Mouse (Mus musculus) heart, embryonic 14.5 days (tissue): ENCODE results near the gene Gse1. TPM values are rescaled to one million over a fixed set of nuclear protein-coding genes. Genes with fewer than 3 reads are reported as not detected.

Source experiments
- ATAC-seq: fragments of 200-750 bp; cut with Nextera tagmentation; 2 replicates; pipeline ENCODE4 v1.8.0; 2017; ENCODE audit warnings: low read depth, moderate TSS enrichment; ENCODE audit not compliant: insufficient number of reproducible peaks, insufficient read depth, low FRiP score
- H3K27ac ChIP-seq, 2 experiments: fragments of 200-500 bp in 1 of 2; fragments of 300-500 bp in 1 of 2; sonication (generic) in 1 of 2; replicated peaks in 1 of 2; 2 replicates each; pipeline ENCODE4 v1.5.1; 2012 to 2014; ENCODE audit warnings: low read depth in 2 of 2, low read length in 2 of 2, control low read depth in 1 of 2, mild to moderate bottlenecking in 1 of 2, mixed read lengths in 1 of 2; ENCODE audit not compliant: control insufficient read depth in 1 of 2, insufficient read depth in 1 of 2
- H3K27me3 ChIP-seq: fragments of 300-500 bp; sonication (generic); 2 replicates; pipeline ENCODE4 v1.6.1; 2014; ENCODE audit warnings: mild to moderate bottlenecking, low read length, control low read depth; ENCODE audit not compliant: control insufficient read depth, insufficient read depth
- H3K36me3 ChIP-seq: fragments of 300-500 bp; sonication (generic); 2 replicates; pipeline ENCODE4 v1.6.1; 2014; ENCODE audit warnings: mild to moderate bottlenecking, control low read depth, low read length, mixed read lengths; ENCODE audit not compliant: control insufficient read depth, insufficient read depth
- H3K4me1 ChIP-seq, 2 experiments: fragments of 200-500 bp in 1 of 2; fragments of 300-500 bp in 1 of 2; sonication (generic) in 1 of 2; 2 replicates each; pipeline ENCODE4 v1.6.1; 2012 to 2014; ENCODE audit warnings: low read length in 2 of 2, control low read depth in 1 of 2, mixed read lengths in 1 of 2; ENCODE audit not compliant: control insufficient read depth in 2 of 2, insufficient read depth in 2 of 2
- H3K4me2 ChIP-seq: fragments of 300-500 bp; sonication (generic); 2 replicates; pipeline ENCODE4 v1.6.1; 2014; ENCODE audit warnings: mild to moderate bottlenecking, low read length
- H3K4me3 ChIP-seq, 2 experiments: fragments of 200-500 bp in 1 of 2; fragments of 300-500 bp in 1 of 2; sonication (generic) in 1 of 2; 2 replicates each; pipeline ENCODE4 v1.5.1; 2012 to 2014; ENCODE audit warnings: low read length in 2 of 2, mild to moderate bottlenecking in 2 of 2, control low read depth in 1 of 2, low read depth in 1 of 2, moderate library complexity in 1 of 2; ENCODE audit not compliant: control insufficient read depth in 1 of 2, insufficient read depth in 1 of 2
- H3K9ac ChIP-seq: fragments of 300-500 bp; sonication (generic); 2 replicates; pipeline ENCODE4 v1.6.1; 2014; ENCODE audit warnings: mild to moderate bottlenecking, low read length
- H3K9me3 ChIP-seq: fragments of 300-500 bp; sonication (generic); 2 replicates; pipeline ENCODE4 v1.6.1; 2016; ENCODE audit warnings: low read length, control low read depth; ENCODE audit not compliant: control insufficient read depth
- WGBS: fragments of 180-500 bp; shearing (Covaris S2); extraction: QIAGEN DNeasy Blood & Tissue Kit; methylation state at CpG from one replicate; pipeline ENCODE4 v1.1.7; 2014; 5-methylcytosine and 5-hydroxymethylcytosine counted together
- polyA plus RNA-seq: library from polyadenylated mRNA; unstranded; fragments of >200 nt; fragmentation: Nextera tagmentation; extraction: Ambion mirVana; gene quantifications from 2 replicates; pipeline ENCODE4 v1.2.1, GENCODE M21; 2014

The Gse1 gene
- polyA plus RNA-seq, 1 experiment from 2014 or later = 12.2 TPM

DNA sequence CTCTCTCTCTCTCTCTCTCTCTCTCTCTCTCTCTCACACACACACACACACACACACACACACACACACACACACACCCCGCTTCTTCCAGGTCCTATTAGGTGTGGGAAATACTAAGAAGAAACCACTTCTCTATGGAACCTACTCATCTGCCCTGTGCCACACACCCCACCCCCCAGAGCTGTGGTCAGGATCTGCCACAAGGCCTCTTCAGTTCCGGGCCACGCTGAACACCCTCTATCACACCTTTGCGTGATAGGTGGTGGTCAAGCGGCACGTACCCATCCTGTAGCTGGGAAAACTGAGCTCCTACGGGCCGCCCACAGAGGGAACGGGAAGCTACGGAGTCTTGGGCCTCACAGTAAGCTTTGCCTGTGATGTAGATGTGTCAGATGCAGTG is 238.0 kb downstream of the Gse1 start:
- peaks cover 37 to 46% of the 10 kb centered on the region in 2 experiments for H3K4me1 ChIP-seq
- H3K36me3 ChIP-seq = no peaks in the 10 kb centered on the region
- peak overlapping the region in 1 of 2 experiments; percentile 64; a peak in 2 of 4 replicates for H3K27ac ChIP-seq

DNA sequence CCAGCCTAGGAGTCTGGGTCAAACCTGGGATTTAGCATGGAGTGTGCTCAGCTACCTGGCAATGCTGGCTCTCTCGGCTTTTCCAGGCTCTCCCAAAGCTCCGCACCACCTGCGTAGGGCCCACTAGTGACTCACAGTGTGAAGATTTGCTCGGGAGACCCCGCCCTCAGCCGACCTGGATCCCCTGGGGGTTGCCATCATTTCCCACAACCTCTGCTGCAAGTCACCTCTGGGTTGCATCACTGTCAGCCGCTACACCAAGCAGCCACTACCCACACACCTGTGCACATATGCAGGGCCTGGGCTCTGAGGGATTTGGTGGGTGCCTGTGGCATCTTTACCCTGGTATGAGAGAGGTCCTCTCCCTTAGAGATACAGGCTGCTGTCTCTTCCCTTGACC is 239.3 kb downstream of the Gse1 start:
- no peak overlapping the region for H3K9ac ChIP-seq
- no peaks in the 10 kb centered on the region for H3K27me3 ChIP-seq
- WGBS = 88% methylated on average over 7 of the region's 7 CpGs
- ATAC-seq = no peak
- no peak overlapping the region for H3K27ac ChIP-seq
- H3K4me3 ChIP-seq = no peak overlapping the region
- H3K36me3 ChIP-seq = no peaks in the 10 kb centered on the region
- H3K4me2 ChIP-seq = no peak overlapping the region
- H3K4me1 ChIP-seq = peaks cover 36 to 46% of the 10 kb centered on the region in 2 experiments
- H3K9me3 ChIP-seq = no peaks in the 10 kb centered on the region

More for the DNA sequence above, 238.0 kb downstream of the Gse1 start:
- Histone ChIP-seq H3K4me3 (no peak overlapping the region), H3K4me2 (no peak overlapping the region), H3K27me3 (no peaks in the 10 kb centered on the region), H3K9me3 (no peaks in the 10 kb centered on the region), H3K9ac (no peak overlapping the region)
- ATAC-seq = no peak
- WGBS = 54% methylated on average over 10 of the region's 10 CpGs

DNA sequence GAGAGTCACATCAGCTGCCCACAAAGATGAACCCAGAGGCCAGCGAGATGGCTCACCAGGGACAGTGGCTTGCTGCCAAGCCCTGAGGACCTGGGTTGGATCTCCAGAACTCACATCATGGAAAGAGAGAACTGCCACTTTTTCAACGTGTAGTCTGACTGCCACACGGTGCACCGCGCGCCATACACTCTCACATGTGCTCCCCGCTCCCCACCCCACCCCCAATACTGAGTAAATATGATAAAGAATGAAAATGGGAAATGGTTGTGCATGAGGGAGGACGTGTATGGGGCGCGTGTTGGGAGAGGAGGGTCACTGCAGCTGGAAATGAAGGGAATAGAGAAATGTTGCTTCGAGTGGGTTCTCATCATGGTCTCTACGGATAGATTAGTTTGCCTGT is 241.9 kb downstream of the Gse1 start:
- Histone ChIP-seq H3K27ac (no peak overlapping the region), H3K9me3 (no peaks in the 10 kb centered on the region), H3K4me3 (no peak overlapping the region), H3K27me3 (no peaks in the 10 kb centered on the region), H3K9ac (no peak overlapping the region), H3K4me1 (peaks cover 47 to 53% of the 10 kb centered on the region in 2 experiments), H3K4me2 (no peak overlapping the region), H3K36me3 (no peaks in the 10 kb centered on the region)
- no peak for ATAC-seq
- 86% methylated on average over 12 of the region's 12 CpGs for WGBS

DNA sequence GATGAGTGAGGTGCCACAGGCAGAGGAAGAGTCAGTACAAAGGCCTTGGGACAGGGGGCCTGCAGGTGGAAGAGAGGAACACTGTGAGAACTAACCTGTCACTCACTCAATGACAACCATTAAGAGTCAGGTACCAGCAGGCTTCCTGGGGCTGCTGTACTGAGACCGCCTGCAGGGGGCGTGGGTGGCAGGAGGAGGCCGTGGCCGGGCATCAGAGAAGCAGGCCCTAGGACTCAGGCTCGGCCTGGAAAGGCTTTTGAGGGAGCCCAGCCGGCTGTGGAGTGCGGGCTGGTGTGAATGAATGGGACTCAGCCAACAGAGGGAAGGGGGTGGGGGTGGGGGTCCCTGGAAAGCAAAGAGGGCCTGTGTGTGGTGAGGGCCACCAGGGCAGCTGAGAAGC is 242.9 kb downstream of the Gse1 start:
- ATAC-seq = no peak
- Histone ChIP-seq H3K9ac (no peak overlapping the region), H3K27ac (no peak overlapping the region)

DNA sequence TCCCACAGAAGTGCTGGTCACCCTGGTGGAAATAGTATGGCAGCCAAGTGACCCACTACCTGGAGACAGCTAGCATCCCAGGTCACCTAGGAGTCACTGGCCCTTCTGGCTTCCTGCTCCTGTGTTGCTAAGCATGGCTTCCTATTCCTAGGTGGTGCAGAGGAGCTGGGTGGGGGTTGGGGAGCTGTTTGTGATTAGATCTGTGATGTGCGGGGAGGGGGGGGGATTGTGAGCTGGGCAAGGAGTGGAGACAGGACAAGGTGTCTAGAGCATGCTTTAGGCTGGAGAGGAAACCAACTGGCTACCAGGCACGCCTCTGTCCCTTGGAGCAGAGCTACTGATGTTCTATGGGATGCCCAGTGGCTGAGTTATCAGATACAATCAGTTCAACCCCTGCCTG is 243.5 kb downstream of the Gse1 start:
- Histone ChIP-seq H3K4me1 (peaks cover 48 to 53% of the 10 kb centered on the region in 2 experiments), H3K27ac (peak overlapping the region in 1 of 2 experiments; percentile 73; a peak in 1 of 4 replicates), H3K27me3 (no peaks in the 10 kb centered on the region), H3K9ac (no peak overlapping the region), H3K9me3 (no peaks in the 10 kb centered on the region), H3K4me2 (peak overlapping the region; percentile 46), H3K4me3 (no peak overlapping the region), H3K36me3 (no peaks in the 10 kb centered on the region)
- no peak for ATAC-seq
- WGBS = 49% methylated on average over 2 of the region's 2 CpGs

More for the DNA sequence above, 242.9 kb downstream of the Gse1 start:
- no peaks in the 10 kb centered on the region for H3K9me3 ChIP-seq
- H3K4me2 ChIP-seq = no peak overlapping the region
- H3K4me1 ChIP-seq = peaks cover 46 to 53% of the 10 kb centered on the region in 2 experiments
- H3K4me3 ChIP-seq = no peak overlapping the region
- 20% methylated on average over 7 of the region's 7 CpGs for WGBS
- H3K27me3 ChIP-seq = no peaks in the 10 kb centered on the region
- no peaks in the 10 kb centered on the region for H3K36me3 ChIP-seq

DNA sequence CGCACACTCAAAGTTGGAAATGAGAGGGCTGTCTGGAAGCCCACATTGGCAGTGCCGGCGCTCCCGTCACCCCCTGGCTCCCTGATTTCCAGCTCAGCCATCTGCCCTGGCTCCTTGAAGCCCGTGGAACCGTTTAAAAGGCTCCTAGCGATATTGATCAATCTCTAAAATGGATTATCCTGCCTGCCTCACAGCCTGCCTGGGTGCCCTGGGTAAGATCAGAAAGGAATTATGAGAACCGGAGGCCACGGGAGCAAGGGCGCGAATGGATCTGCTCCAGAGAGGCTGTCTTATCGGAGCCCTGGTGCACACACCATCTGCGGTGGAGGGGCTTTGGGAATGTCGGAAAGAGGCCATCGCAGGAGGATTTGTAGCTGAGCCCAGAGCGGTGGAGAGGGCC is 244.0 kb downstream of the Gse1 start:
- no peak for ATAC-seq
- Histone ChIP-seq H3K9ac (no peak overlapping the region), H3K9me3 (no peaks in the 10 kb centered on the region), H3K4me1 (peaks cover 50 to 57% of the 10 kb centered on the region in 2 experiments), H3K4me3 (0 out of 4 replicates have a peak overlapping the region, but pooled peaks of 1 of the 2 experiments have one; percentile 9), H3K4me2 (peak overlapping the region; percentile 46), H3K27ac (peak overlapping the region; percentile 42 to 73; a peak in 3 of 4 replicates), H3K36me3 (no peaks in the 10 kb centered on the region), H3K27me3 (no peaks in the 10 kb centered on the region)
- WGBS = 12% methylated on average over 16 of the region's 16 CpGs

DNA sequence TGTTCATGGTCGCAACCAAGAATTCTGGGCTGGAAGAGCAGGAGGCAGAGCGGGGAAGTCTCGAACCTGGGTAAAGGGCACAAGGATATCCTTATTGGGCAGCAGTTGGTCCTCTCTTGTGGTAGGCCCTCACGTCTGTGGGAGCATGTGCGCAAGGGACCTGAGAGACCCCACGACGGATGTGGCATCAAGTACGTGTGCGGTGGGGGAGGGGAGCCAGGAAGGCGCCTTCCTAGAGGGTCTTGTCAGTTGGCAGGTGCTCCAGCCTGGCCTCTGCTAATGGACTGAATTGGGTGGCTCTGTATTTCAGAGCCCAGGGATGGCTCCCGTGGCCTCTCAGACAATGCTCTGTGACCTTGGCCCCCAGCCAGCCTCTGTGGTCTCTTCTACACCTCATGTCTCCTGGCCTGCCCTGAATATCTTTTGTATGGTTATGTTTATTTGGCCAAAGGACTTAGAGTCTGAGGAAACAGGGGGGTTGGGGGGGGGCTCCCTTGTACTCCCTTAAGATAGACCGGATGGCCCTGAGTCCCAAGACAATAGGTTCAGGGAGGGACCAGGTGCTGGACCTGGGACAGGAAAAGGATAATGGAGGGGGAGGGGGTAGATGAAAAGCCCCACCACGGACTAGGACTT is 245.6 kb downstream of the Gse1 start:
- Histone ChIP-seq H3K4me3 (no peak overlapping the region), H3K9ac (no peak overlapping the region), H3K27ac (no peak overlapping the region), H3K4me1 (peaks cover 50 to 58% of the 10 kb centered on the region in 2 experiments), H3K4me2 (no peak overlapping the region), H3K27me3 (no peaks in the 10 kb centered on the region), H3K9me3 (no peaks in the 10 kb centered on the region), H3K36me3 (no peaks in the 10 kb centered on the region)
- ATAC-seq = no peak
- WGBS = 75% methylated on average over 13 of the region's 13 CpGs
